Mouse (Mus musculus) granulocyte monocyte progenitor cell, adult 5-6 weeks (primary cell): ENCODE measurements at regions not wholly inside any gene's neighbourhood (a gene's known extent, or its start where the extent isn't known, plus 50 kb on each side); places are given as distances from the start of the nearest gene placed in this dataset.
"Not testable (repeated sequence)": the region's sequence is repeated elsewhere in the genome, so short reads cannot be mapped to it uniquely, and the experiment has no call there.

Experiments
- ATAC-seq: replicated peaks from 2 replicates; pipeline ENCODE4 v1.8.0; 2016; ENCODE audit warnings: mild to moderate bottlenecking, moderate TSS enrichment, inconsistent platforms; ENCODE audit not compliant: poor library complexity, severe bottlenecking

DNA sequence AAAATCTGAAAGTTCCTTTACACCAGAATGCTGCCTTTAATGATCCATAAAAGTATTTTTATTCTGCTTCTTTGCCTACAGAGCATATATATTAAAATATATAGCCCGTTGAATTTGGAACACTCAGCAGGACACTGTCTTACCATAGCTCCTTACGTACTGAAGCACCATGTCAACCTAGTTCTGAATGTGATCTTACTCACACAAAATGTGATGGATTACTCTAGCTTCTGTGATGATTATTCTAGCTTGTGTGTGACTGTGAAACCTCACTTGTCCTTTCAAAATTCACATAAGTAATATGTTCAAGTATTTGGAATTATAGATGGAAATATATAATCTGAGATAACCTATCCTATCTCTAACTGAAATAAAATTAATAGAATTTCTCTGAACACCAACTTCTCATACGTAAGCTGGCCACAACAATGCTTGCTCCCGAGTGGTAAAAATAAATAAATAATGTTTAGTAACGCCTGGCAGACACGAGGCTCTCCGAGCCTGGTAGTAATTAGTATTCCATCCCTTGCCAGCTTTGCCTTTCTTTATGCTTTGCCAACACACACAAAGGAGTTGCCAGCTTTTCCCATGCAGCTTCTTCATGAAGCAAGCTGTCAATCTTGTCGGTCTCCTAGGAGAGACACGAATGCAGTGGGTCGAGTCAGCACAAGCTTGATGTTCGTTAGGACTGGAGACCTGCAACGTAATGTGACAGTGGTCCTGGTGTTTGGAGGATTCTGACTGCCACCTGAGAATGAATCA is 271.9 kb upstream of the Dcbld2 start:
- no peak for ATAC-seq

DNA sequence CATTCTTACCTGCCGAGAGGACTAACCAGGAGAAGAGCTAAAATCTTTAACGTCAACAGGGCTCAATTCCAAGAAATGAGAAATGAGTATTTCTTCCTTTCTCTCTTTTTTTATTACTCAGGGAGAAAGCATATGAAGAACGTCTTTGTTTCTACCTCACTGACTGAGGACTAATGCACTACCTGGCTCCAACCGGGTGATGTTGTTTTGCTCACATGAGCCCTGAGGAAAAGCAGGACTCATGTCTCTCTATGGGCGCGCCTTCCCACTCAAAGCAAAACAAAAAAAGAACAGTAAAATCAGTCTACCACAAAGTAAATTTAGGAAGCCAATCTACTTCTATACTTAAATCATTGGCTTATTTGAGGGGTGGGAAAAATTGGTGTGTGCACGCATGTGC is 271.3 kb upstream of the Dcbld2 start:
- ATAC-seq: no peak

DNA sequence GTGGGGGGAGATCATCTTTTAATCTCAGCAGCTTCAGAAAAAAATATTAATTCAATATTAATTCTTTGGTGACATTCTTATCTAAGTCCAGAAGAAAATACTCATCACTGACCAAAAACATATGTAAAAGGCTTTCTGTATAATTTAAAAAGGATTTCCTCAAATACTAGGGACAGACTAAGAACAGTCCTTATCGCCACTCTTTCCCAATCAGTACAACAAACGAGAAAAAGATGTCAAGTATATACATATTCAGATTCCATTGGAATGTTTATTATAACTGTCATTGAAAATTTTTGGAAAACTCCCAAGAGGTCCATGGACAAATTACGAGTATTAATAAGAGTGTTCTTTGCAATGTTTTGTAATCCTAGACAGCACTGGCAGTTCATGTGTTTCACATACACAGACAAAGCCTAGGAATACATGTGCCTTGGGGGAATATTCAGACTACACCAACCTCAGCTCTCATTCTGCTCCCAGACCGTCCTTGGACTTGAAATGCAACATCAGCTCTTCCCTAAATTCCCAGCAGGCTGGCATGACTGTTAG is 270.4 kb upstream of the Dcbld2 start:
- no peak for ATAC-seq

DNA sequence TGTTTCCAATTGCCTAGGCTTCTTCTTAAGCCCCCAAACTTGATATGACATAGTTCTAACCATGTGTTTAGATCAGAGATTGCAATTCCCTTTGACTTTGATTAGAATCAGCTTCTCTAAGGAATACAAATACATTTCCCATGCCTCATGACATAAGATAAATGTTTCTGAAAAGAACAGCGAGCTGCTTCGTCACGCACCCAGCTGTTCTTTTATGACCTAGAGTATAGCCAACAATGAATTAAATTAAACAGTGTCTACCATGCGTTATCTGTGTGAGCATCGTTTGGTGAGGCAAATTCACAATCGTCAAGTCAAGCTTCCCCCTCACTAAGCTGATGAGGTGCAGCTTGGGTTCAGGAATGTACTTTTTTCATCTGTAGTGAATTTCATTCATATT is 261.8 kb upstream of the Dcbld2 start:
- ATAC-seq: no peak

DNA sequence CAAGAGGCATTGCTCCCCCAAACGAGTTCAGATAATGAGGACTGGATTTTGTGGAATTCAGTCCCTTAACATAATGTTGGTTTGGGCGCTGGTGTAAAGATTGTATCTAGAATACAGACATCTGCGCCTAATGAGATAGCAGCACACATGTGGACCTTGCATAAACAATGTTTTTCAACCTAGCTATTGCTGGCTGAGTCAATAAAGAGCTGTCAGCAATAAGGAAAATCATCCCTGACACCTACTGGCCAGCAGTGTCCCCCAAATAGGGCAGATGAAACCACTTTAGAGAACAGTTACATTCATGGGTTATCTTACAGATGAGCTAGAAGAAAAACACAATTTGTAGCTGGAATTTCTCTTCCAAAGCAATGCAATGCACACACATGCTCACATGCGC is 252.7 kb upstream of the Dcbld2 start:
- no peak for ATAC-seq

DNA sequence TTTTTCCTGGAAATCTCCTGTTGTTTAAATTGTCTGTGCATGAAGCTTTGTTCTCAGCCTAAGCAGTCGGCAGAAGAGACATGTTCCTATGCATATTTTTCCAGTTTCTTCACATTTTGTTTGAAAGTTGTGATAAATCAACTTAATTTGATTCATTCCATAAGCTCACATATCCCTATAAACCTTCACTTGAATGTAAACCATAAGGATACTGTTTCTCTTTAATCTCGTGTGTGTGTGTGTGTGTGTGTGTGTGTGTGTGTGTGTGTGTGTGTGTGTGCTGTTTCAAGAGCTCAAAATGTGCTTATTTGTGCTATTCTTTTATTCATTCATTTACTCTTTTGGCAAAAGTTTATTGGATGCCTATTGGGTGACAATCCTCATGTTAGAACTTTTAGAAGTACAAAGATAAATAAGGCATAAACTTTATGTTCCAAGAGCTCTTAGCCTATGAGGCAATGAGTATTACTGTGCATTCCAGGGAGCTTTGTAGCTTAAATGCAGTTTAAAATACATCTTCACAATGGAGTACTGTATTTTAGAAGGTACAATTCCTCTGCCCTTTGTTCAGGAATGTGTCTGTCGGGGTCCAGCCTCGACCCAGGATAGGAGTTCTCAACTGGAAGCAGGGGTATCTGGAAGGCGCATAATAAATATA is 229.4 kb upstream of the Dcbld2 start:
- ATAC-seq: no peak

DNA sequence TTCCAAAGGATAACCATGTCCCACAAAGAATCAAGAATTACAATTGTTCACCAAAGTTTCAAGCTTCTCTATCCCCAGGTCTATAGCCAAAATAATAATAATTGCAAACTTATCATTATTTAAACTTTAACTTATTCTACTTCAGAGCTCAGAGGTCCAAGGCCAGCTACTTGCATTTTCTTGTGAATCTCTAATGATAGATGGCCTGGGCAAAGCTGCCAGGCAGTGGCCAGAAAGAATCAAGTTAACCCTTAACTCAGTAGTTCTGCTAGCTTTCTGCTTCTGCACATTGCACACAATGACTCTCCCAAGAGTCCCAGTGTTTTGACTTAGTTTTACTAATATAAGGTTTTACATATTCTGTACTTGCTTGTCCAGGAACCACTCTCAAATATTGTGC is 228.3 kb upstream of the Dcbld2 start:
- ATAC-seq: not testable (repeated sequence)

DNA sequence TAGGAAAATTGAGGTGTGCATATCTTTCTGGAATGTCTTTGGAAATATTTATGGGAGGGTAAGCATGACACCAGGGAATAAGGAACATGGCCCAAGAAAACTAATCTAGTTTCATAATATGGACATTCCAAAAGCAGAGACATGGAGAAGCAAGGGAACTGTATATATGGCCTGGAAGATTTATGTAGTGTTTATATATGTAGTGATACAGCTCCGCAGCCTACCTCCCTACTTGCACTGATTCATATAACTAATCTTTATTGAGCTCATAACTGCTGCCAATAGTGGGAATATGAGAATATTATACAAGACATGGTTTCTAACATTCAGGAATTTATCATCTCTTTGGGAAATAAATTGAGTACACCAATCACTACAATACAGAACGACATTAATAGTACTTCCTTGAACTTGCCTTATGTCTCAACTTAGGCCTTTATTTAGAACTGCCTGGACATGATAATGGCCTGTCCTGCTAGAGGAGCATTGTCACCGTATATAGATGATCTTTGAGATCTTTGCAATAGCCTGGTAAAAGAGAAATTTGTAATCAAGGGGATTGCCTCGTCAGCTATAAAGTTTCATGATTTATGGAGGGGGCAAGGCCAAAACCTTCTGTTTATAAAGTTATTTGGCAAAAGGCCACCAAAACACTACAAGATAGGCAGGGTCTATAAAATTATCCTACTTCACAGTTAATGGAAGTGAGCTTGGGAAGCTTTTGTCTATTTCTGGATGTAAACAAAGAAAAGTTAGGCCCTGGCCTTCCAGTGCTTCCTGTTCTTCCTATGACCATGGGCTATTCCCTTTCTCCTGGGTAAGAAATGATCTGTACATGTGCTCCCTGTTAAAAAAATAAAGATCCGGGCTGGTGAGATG is 213.4 kb upstream of the Dcbld2 start:
- ATAC-seq: no peak

DNA sequence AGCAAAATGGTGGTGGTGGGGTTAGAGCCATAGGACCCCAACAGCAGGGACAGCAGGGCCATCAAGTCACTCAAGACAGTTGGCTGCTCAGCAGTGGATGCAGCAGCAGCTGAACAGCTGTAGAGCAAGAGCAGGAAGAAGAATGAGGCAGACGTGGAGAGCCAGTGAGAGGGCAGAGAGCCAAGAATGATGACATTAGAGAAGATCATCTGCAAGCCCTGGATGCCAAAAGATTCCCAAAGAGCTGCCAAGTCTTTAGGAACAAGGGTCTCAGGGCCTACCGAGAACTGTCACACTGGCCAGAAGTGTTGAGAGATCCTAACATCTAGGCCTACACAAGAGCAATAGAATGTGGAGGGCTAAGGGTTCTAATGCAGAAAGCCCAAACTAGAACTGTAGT is 196.4 kb upstream of the Dcbld2 start:
- ATAC-seq: no peak

DNA sequence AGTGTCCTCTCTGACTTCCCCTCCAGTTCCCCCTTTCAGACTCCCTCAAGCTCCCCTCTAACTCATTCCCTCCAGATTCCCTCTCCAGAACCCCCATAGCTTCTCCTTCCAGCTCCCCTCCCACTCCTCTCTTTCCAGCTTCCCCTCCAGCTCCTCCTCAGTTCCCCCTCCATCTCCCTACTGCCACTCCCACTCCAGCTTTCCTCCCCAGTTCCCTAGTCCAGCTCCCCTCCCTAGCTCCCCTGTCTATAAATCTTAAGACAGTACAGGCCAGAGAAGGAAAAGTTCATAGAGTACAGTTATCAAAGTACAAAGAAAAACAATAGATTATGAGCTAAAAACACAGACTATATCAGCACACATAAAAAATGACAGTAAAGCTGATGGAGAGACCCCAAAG is 173.6 kb upstream of the Dcbld2 start:
- ATAC-seq: no peak

DNA sequence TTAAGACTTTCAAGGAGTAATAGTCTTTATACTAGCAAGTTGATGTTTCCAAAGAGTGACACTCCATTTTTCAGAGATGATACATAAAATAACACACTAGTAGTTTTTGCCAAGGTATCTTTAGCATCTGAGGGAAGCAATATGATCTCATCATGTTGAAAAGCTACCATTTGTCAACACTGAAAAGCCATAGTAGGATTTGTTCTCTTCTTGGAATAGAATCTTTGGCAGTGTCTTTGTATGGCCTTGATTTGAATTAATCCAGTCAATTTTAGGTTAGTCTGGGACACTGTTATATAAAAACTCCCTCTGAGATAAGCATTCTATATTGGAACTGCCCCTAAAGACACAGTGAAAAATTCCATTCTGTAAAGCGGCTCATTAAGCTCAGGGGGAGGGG is 171.4 kb upstream of the Dcbld2 start:
- no peak for ATAC-seq

DNA sequence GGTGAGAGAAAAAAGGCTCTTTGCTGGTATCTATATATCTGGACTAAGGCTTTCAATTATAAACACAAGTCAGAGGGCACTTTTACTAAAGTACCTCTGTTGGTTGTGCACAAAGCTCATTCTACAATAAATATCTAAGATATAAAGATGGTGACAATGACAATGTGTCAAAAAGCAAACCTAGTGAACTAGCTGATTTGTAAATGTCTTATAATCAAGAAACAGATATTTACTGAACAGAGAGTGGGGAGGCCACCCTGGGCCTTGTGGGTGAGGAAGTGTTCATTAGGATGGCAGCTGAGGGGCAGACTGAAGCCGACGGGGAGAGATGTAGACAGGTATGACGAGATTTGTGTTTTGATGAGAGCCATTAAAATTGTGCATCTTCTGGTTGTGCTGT is 132.0 kb upstream of the Dcbld2 start:
- ATAC-seq: no peak

DNA sequence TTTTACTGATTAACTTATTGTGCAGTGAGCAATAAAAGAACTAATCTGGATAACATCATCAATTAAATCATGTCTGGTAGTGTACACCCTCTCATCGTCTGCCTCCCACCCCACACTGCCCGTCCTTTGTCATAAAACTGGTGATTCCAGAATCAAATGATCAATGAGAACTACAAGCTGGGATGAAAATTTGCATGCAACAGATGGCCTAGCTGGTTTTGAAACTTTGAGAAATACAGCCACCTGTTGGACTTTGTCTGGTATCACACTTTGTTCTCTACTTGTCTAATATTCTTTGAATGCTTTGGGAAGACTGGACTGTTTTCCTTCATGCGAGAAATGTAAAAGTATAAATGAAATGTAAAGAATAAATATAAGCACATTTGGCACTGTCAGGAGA is 126.8 kb upstream of the Dcbld2 start:
- ATAC-seq: no peak

DNA sequence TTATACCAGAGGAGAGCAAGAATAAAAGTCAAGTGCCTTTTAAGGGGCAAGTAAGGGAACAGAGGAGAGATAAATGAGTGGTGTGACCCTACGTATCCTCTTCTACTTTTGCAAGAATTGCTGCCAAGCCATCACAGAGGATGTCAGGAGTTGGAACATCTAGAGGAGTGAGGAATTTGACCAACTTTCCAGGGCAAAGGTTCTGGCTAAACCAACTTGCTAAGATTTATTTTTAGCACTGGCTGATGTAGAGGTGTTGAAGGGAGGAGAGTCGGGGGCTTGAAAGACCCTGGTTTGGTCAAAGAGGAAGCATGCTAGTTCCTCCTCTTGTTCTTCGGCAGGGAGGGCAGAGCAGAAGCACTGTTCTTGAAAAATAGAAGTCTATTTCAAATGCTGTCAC is 113.8 kb upstream of the Dcbld2 start:
- no peak for ATAC-seq

DNA sequence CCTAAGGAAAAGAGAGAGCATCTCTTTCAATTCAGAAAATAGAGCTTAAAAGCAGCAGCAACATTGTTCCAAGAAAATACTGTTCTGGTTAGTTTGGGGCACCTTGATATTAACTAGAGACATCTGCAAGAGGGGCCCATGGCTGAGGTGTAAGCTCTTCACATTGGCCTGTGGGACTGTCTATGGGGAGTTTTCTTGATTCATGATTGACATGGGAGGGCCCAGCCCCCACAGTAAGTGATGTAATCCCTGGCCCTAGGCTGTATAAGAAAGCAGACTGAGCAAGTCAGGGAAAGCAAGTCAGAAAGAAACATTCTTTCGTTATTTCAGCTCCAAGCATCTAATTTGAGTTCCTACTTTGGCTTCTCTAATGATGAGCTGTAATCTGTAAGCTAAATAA is 113.1 kb upstream of the Dcbld2 start:
- ATAC-seq: no peak

DNA sequence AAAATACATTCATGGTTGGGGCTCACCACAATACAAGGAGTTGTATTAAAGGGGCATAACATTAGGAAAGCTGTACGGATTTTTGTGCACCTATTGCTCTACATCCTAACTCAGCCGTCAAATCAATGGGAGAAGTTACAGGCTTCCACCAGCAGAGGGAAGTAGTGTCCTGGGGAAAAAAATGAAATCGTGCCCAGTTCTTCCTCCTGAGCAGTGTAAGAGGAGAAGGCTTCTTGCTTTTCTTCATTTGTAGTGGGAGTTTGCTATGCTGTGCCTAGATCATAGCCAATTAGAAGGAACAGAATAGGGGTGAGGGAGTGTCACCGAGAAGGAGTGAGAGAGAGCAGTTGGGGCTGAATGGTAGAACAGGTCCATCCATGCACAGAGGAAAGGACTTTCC is 108.7 kb upstream of the Dcbld2 start:
- ATAC-seq: peak; percentile 72

DNA sequence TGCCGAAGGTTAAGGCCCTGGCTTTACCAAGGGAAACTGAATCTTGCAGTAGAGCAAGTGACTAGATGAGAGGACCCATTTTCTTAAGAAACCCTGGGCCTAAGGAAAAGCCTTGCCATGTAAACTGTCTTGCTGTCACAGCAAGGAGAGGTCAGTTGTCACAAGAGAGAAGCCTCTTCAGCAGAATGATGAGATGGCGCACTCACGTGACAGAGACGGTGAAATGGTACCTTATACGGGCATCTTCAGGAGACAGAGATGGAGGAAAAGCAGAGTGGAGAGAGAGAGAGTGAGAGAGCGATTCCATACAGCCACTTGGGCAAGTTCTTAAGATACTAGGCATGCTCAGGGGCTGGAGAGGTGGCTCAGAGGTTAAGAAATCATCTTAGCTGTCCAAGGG is 108.1 kb upstream of the Dcbld2 start:
- no peak for ATAC-seq

DNA sequence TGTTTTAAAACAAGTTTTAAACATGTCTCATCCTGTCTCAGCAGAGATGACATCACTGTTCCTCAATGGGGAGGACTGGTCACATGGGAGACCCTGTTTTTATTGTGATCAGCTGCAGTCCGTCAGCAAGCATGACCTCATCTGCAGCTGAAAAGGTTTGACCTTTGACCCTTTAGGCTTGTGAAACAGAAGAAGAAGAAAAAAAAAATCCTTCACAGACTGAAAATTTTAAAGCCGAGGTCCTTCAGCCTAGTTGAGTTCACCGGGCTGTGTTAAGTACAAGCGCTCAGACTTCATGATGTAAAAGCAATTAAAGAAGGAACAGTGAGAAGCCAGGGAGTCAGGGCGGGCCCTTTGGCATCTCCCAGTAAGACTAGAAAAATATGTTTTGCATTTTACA is 104.7 kb upstream of the Dcbld2 start:
- ATAC-seq: no peak

DNA sequence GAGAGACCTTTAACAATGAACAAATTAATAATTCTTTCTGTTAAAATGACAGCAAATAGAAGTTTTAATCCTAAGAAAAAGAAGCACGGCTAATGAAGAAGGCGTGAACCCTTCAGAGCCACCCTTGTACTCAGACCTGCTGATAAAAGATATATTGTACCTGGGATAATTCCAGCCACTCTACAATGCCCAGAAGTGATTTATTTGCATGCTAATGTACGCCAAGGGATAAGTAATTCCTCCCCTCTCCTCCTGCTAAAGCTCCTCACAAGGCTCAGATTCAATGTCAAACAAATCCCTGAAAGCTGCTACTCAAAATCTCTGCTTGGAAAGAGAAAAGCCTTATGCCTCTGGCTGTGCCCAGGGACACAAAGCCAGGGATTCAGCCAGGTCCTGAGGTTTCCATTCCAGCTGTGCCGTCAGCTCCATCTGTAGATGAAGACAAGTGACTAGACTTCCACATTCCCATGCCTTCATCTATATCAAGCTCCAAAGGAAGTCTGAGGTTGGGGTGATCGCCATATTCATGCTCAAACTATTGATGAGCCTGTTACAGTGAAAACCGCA is 91.3 kb upstream of the Dcbld2 start:
- ATAC-seq: no peak

DNA sequence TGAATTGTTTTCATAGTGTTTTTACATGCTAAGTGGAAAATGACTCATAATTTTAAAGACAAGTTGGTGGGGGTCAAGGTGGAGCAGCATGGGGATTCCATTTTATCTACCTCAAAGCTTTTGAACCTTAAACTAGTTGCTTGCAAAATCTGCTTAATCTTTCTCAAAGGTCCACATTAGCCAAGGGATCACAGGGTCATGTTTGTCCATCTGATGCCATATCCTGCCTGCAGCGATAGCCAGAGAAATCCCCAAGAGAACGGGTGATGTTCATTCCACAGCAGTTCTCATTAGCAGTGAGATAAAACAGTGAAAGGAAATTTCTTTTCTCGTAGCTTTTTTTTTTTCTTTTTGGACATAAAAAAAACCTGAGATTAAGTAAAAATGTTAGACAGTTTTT is 77.2 kb upstream of the Dcbld2 start:
- no peak for ATAC-seq

DNA sequence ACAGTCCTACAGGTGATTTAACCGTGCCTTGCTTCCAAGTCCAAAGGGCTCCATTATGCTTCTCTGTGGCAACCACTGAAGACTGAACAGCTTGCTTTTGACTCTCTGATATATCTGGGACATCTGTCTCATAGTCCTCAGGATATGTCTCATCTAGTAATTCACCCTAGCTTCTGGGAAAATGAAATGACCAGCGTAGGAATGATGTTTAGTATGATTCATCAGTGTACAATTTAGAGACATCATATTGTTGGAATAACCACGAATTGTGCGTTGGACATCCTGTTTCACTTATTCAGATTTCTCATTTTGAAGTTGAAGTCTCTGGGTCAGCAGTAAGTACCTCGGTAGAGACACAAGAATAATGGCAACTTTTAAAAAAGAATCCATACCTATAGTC is 64.3 kb upstream of the Dcbld2 start:
- no peak for ATAC-seq
